32 mouse cellular contexts compared by ENCODE assay signal in the genomic region with DNA sequence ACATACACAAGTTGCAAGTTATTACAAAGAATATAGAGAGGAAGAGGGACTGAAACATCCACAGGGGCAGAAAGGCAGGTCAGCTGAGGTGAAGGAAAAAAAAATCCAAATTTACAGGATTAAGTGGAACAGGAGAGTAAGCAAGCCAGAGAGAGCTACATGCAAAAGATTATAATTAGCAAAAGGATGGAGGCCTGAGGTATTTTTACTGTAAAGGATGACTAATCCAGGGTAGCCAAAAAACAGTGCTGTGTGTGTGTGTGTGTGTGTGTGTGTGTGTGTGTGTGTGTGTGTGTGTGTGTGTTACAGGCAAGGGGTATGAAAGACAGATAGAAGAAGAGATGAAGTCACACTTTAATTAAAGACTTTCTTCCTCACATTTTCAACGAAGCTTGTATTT. TPM values are rescaled to one million over a fixed set of nuclear protein-coding genes. Genes with fewer than 3 reads are reported as not detected.
DNase-seq lines count a peak whose midpoint lies in the region; ATAC-seq and TF ChIP-seq lines count a peak whose summit lies in the region.
"Had no signal": no experiment of that assay in that cellular context is flagged by ENCODE, and none has a peak within 500 bp of the region (broad histone marks: within the 10 kb centered on the region; RNA-seq: fewer than 3 reads in every experiment).

No protein-coding gene starts in this region.

- H3K9me3 ChIP-seq in forebrain, embryonic 14.5 days (replicated peaks; ENCODE audit: control insufficient read depth, low read length): no peaks in the 10 kb centered on the region
- no peaks in the 10 kb centered on the region for H3K9me3 ChIP-seq in forebrain, embryonic 12.5 days
- H3K9me3 ChIP-seq in forebrain, postnatal 0 days (ENCODE audit: low read length): no peaks in the 10 kb centered on the region
- H3K9me3 ChIP-seq: embryonic facial prominence, embryonic 10.5 days; embryonic facial prominence, embryonic 15.5 days; heart, embryonic 10.5 days; heart, embryonic 15.5 days; neural tube, embryonic 15.5 days had no signal

- no peaks in the 10 kb centered on the region for H3K36me3 ChIP-seq in forebrain, embryonic 14.5 days (ENCODE audit: control insufficient read depth, insufficient read depth, low read length)
- no peaks in the 10 kb centered on the region for H3K36me3 ChIP-seq in forebrain, embryonic 12.5 days (replicated peaks)
- H3K36me3 ChIP-seq in forebrain, postnatal 0 days (ENCODE audit: insufficient read depth): no peaks in the 10 kb centered on the region
- H3K36me3 ChIP-seq: embryonic facial prominence, embryonic 10.5 days; embryonic facial prominence, embryonic 15.5 days; heart, embryonic 10.5 days; heart, embryonic 15.5 days; neural tube, embryonic 15.5 days had no signal

- 67% methylated on average over 1 of the region's 1 CpGs for WGBS in forebrain, embryonic 14.5 days
- WGBS in forebrain, embryonic 12.5 days: 81% methylated on average over 1 of the region's 1 CpGs
- WGBS in forebrain, postnatal 0 days: 48% methylated on average over 1 of the region's 1 CpGs

- H3K9ac ChIP-seq in forebrain, embryonic 14.5 days (ENCODE audit: low read length): no peak overlapping the region
- no peak overlapping the region for H3K9ac ChIP-seq in forebrain, embryonic 12.5 days
- H3K9ac ChIP-seq in forebrain, postnatal 0 days: no peak overlapping the region
- H3K9ac ChIP-seq: embryonic facial prominence, embryonic 15.5 days; heart, embryonic 15.5 days; liver, embryonic 14.5 days; neural tube, embryonic 15.5 days had no signal

- ATAC-seq in forebrain, embryonic 14.5 days: no peak
- no peak for ATAC-seq in forebrain, embryonic 12.5 days (ENCODE audit: low FRiP score)
- ATAC-seq in forebrain, postnatal 0 days: no peak
- ATAC-seq: activated CD4-positive, CD25-positive, alpha-beta regulatory T cell, adult 4 months; hindbrain, embryonic 16.5 days had no signal

- H3K27ac ChIP-seq in forebrain, embryonic 14.5 days (ENCODE audit: low read depth, low read length): peak overlapping the region; percentile 76; the same call in 1 of the 2 replicates
- no peak overlapping the region for H3K27ac ChIP-seq in forebrain, embryonic 12.5 days
- peak overlapping the region; percentile 76; the same call in 1 of the 2 replicates for H3K27ac ChIP-seq in forebrain, postnatal 0 days (ENCODE audit: low read depth, low read length)
- H3K27ac ChIP-seq: embryonic facial prominence, embryonic 10.5 days; embryonic facial prominence, embryonic 15.5 days; heart, embryonic 10.5 days; heart, embryonic 15.5 days; liver, embryonic 14.5 days; macrophage; neural tube, embryonic 15.5 days; stomach, postnatal 0 days had no signal

- no peak overlapping the region for H3K4me2 ChIP-seq in forebrain, embryonic 14.5 days (ENCODE audit: low read length)
- no peak overlapping the region for H3K4me2 ChIP-seq in forebrain, embryonic 12.5 days
- no peak overlapping the region for H3K4me2 ChIP-seq in forebrain, postnatal 0 days (ENCODE audit: low read depth)
- H3K4me2 ChIP-seq: embryonic facial prominence, embryonic 15.5 days; heart, embryonic 15.5 days; neural tube, embryonic 15.5 days had no signal

- DNase-seq in forebrain, embryonic 14.5 days (ENCODE audit: low spot score): no peak
- peak; percentile 35 for DNase-seq in right cerebral cortex, adult 18-20 months
- DNase-seq in right cerebral cortex, postnatal 36 days (ENCODE audit: low spot score in 2 of 2): no peak
- peak; percentile 15 for DNase-seq in NIH3T3 (ENCODE audit: low read depth)
- DNase-seq in forebrain, postnatal 0 days: no peak
- DNase-seq in adrenal gland, postnatal 25 days: no peak
- no peak for DNase-seq in cerebellum, postnatal 25 days
- DNase-seq: adrenal gland, adult 8-10 months; B cell, adult 2 months; cerebellum, adult 11 months; cerebellum, adult 9-11 months; gastrocnemius, postnatal 14 days; kidney, adult 18-20 months; kidney, postnatal 36 days; layer of hippocampus, postnatal 36 days; liver; lung, adult 2 months; lung, postnatal 10 days; right cerebral cortex, postnatal 4 days; thymus, adult 2 months; thymus, postnatal 36 days had no signal

- H3K4me1 ChIP-seq in forebrain, embryonic 14.5 days (ENCODE audit: control insufficient read depth, insufficient read depth, low read length): 0 out of 2 replicates have a peak, but pooled peaks cover 3% of the 10 kb centered on the region
- peaks cover 9% of the 10 kb centered on the region for H3K4me1 ChIP-seq in forebrain, embryonic 12.5 days
- H3K4me1 ChIP-seq in forebrain, postnatal 0 days (ENCODE audit: insufficient read depth): 0 out of 2 replicates have a peak, but pooled peaks cover 5% of the 10 kb centered on the region
- H3K4me1 ChIP-seq: heart, embryonic 10.5 days; heart, embryonic 15.5 days; neural tube, embryonic 15.5 days had no signal

- H3K27me3 ChIP-seq in forebrain, embryonic 14.5 days (replicated peaks; ENCODE audit: control insufficient read depth, insufficient read depth, low read length): no peaks in the 10 kb centered on the region
- no peaks in the 10 kb centered on the region for H3K27me3 ChIP-seq in forebrain, embryonic 12.5 days
- H3K27me3 ChIP-seq in forebrain, postnatal 0 days (ENCODE audit: insufficient read depth, low read length): no peaks in the 10 kb centered on the region
- H3K27me3 ChIP-seq: embryonic facial prominence, embryonic 15.5 days; heart, embryonic 15.5 days; neural tube, embryonic 15.5 days had no signal

- TF ChIP-seq CTCF in forebrain, postnatal 0 days (IDR thresholded peaks at IDR 0.05; ENCODE audit: low read depth): no peak

- no peak overlapping the region for H3K4me3 ChIP-seq in forebrain, embryonic 14.5 days (ENCODE audit: low read depth, low read length)
- H3K4me3 ChIP-seq in forebrain, embryonic 12.5 days (replicated peaks): no peak overlapping the region
- H3K4me3 ChIP-seq in forebrain, postnatal 0 days (ENCODE audit: low read depth, low read length): no peak overlapping the region
- H3K4me3 ChIP-seq: embryonic facial prominence, embryonic 10.5 days; embryonic facial prominence, embryonic 15.5 days; heart, embryonic 10.5 days; heart, embryonic 15.5 days; neural tube, embryonic 15.5 days had no signal

RNA-seq across cellular contexts. Expression of a gene that starts 31.3 kb away (rescaled TPM):
- 52.5 and 53.8 TPM in 2 replicates for polyA plus RNA-seq in forebrain, embryonic 14.5 days (2014; fragmentation: Nextera tagmentation; extraction: Ambion mirVana)
- polyA plus RNA-seq in forebrain, embryonic 12.5 days (2016; fragmentation: Nextera tagmentation; extraction: Ambion mirVana): 44.6 and 45.7 TPM in 2 replicates
- total RNA-seq in forebrain, postnatal 0 days (2014; rRNA removed): 119 and 149 TPM in 2 replicates
- 39.2 and 46.8 TPM in 2 replicates for polyA plus RNA-seq in forebrain, postnatal 0 days (2015; fragmentation: Nextera tagmentation; extraction: Ambion mirVana)
- 21.7 and 27.6 TPM in 2 replicates for total RNA-seq in adrenal gland, postnatal 25 days (2021)

RNA-seq across cellular contexts. Expression of a gene that starts 47.9 kb away (rescaled TPM):
- polyA plus RNA-seq in forebrain, embryonic 14.5 days (2014; fragmentation: Nextera tagmentation; extraction: Ambion mirVana): 1.2 and 1.5 TPM in 2 replicates
- 1.3 and 1.5 TPM in 2 replicates for polyA plus RNA-seq in forebrain, embryonic 12.5 days (2016; fragmentation: Nextera tagmentation; extraction: Ambion mirVana)
- total RNA-seq in forebrain, postnatal 0 days (2014; rRNA removed): 3.2 and 4.8 TPM in 2 replicates
- 1.9 and 4.2 TPM in 2 replicates for polyA plus RNA-seq in forebrain, postnatal 0 days (2015; fragmentation: Nextera tagmentation; extraction: Ambion mirVana)
- total RNA-seq in adrenal gland, postnatal 25 days (2021): 4.8 and 6.5 TPM in 2 replicates
- polyA plus RNA-seq: macrophage; stomach, postnatal 0 days had no signal

Comparison
In these comparisons a context has a peak if more than half of its experiments do, and no peak if none do; other contexts are left out.
1. DNase-seq: peak in right cerebral cortex, adult 18-20 months (single experiment) and NIH3T3 (single experiment); none in forebrain, embryonic 14.5 days (single experiment), right cerebral cortex, postnatal 36 days (0 of 2), forebrain, postnatal 0 days (single experiment), adrenal gland, postnatal 25 days (single experiment) and cerebellum, postnatal 25 days (0 of 2).